Mouse (Mus musculus): ENCODE results near the gene Gm15557. TPM values are rescaled to one million over a fixed set of nuclear protein-coding genes. Genes with fewer than 3 reads are reported as not detected.
A peak's percentile ranks its signal among the peaks of the same experiment; 100 is the strongest.
"Not testable (repeated sequence)": the region's sequence is repeated elsewhere in the genome, so short reads cannot be mapped to it uniquely, and the experiment has no call there.

Gm15557 gene
- total RNA-seq (2021): not detected
- long read RNA-seq, experiment 1: 0 reads
- long read RNA-seq, experiment 2: 0 reads

- DNase-seq (ENCODE audit: low spot score in 2 of 2): no peak
Observed at GRCm38 (mm10) chr2:155940681-155941080, at the start of gene Gm15557. Gene Gm15557 (plus strand): TSS chr2:155940728.

GRCm38 (mm10) chr2:155894307-155895045 lies 46.1 kb upstream of the Gm15557 start:
- DNase-seq (ENCODE audit: low spot score in 2 of 2): no peak

GRCm38 (mm10) chr2:155895046-155895735 lies 45.3 kb upstream of the Gm15557 start:
- no peak for DNase-seq (ENCODE audit: low spot score in 2 of 2)

GRCm38 (mm10) chr2:155902989-155903631 lies 37.4 kb upstream of the Gm15557 start:
- peak; percentile 11 to 35 for DNase-seq (ENCODE audit: low spot score in 2 of 2)

GRCm38 (mm10) chr2:155903632-155904008 lies 36.9 kb upstream of the Gm15557 start:
- DNase-seq (ENCODE audit: low spot score in 2 of 2): no peak

- DNase-seq (ENCODE audit: low spot score in 2 of 2): no peak
Observed at GRCm38 (mm10) chr2:155914684-155915083, 25.8 kb upstream of the Gm15557 start.

- no peak for DNase-seq (ENCODE audit: low spot score in 2 of 2)
Observed at GRCm38 (mm10) chr2:155923143-155923542, 17.4 kb upstream of the Gm15557 start.

- DNase-seq (ENCODE audit: low spot score in 2 of 2): not testable (repeated sequence)
Observed at GRCm38 (mm10) chr2:155925213-155925612, 15.3 kb upstream of the Gm15557 start.

GRCm38 (mm10) chr2:155928711-155929345 lies 11.7 kb upstream of the Gm15557 start:
- no peak for DNase-seq (ENCODE audit: low spot score in 2 of 2)

GRCm38 (mm10) chr2:155929531-155930442 lies 10.7 kb upstream of the Gm15557 start, which contains the start of gene Uqcc1:
Gene Uqcc1 (minus strand): TSS chr2:155930310.
- peak; percentile 91 to 96 for DNase-seq (ENCODE audit: low spot score in 2 of 2)

GRCm38 (mm10) chr2:155939897-155940529 lies 515 bp upstream of the Gm15557 start:
- no peak for DNase-seq (ENCODE audit: low spot score in 2 of 2)

GRCm38 (mm10) chr2:155941697-155942442 lies 1.3 kb downstream of the Gm15557 start:
- DNase-seq (ENCODE audit: low spot score in 2 of 2): no peak

- DNase-seq (ENCODE audit: low spot score in 2 of 2): no peak
Observed at GRCm38 (mm10) chr2:155943463-155943862, 2.9 kb downstream of the Gm15557 start.

GRCm38 (mm10) chr2:155944685-155945084 lies 4.2 kb downstream of the Gm15557 start:
- DNase-seq (ENCODE audit: low spot score in 2 of 2): no peak

- DNase-seq (ENCODE audit: low spot score in 2 of 2): no peak
Observed at GRCm38 (mm10) chr2:155945124-155945523, 4.6 kb downstream of the Gm15557 start, which contains the start of gene Gdf5. Gene Gdf5 (minus strand): TSS chr2:155945367.

- DNase-seq (ENCODE audit: low spot score in 2 of 2): no peak
Observed at GRCm38 (mm10) chr2:155945580-155945979, 5.1 kb downstream of the Gm15557 start.

GRCm38 (mm10) chr2:155946069-155946468 lies 5.5 kb downstream of the Gm15557 start:
- peak; percentile 63 to 79 for DNase-seq (ENCODE audit: low spot score in 2 of 2)

GRCm38 (mm10) chr2:155946499-155946898 lies 6.0 kb downstream of the Gm15557 start:
- no peak for DNase-seq (ENCODE audit: low spot score in 2 of 2)

GRCm38 (mm10) chr2:155947390-155948002 lies 7.0 kb downstream of the Gm15557 start:
- DNase-seq (ENCODE audit: low spot score in 2 of 2): no peak

All from layer of hippocampus, postnatal 14 days (tissue).